Mouse (Mus musculus) CD8-positive naive resting alpha-beta T cell, adult 2 months (primary cell): ENCODE data around the gene Arl6ip5.
"Not testable (repeated sequence)": the region's sequence is repeated elsewhere in the genome, so short reads cannot be mapped to it uniquely, and the experiment has no call there.

ENCODE experiments used
- DNase-seq, 2 experiments: peaks; one replicate each; pipeline ENCODE4 v3.0.0; 2022; ENCODE audit warnings: low read depth in 2 of 2, low spot score in 2 of 2

The Arl6ip5 gene

DNA sequence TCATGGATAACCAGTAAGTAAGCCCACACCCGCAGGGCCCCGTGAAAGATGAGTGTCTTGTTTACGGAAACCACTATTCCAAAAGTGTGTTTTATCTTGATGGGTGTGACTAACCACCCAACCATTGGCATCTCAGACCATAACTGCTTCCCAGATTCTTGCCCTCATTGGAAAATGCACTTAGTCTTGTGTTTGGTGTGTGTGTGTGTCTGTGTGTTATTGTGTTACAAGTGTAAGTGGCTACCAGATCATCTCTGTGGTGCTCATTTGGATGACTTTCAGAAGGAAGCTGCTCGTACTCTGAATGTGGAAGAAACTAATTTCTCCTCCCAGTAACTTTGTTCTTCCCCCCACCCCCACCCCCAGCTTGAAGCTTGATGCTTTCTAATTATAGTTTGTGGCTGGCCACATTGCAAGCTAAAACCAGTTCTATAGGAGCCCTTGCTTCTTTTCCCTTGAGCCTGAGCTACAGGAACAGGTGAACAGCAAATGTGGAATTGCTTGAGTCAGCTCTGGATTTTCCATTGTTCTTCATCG, 12.5 kb downstream of the Arl6ip5 start:
- no peak for DNase-seq

DNA sequence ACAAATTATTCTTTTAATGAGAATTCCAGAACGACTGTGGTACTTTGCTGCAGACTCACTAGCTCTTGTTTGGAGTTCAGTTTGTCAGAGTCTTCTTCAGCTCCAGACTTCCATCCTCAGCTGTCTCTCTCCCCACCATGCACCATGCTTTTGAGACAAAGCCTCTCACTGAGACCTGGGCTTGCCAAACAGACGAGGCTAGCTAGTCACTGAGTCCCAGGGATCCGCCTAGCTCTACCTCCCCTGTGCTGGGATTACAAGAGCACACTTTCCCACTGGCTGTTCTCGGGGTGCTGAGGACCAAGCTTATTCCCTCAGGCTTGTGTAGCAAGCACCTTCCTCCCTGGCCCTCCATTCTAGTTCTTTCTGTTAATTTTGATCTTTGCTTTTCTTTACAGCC, 13.1 kb downstream of the Arl6ip5 start:
- no peak for DNase-seq

DNA sequence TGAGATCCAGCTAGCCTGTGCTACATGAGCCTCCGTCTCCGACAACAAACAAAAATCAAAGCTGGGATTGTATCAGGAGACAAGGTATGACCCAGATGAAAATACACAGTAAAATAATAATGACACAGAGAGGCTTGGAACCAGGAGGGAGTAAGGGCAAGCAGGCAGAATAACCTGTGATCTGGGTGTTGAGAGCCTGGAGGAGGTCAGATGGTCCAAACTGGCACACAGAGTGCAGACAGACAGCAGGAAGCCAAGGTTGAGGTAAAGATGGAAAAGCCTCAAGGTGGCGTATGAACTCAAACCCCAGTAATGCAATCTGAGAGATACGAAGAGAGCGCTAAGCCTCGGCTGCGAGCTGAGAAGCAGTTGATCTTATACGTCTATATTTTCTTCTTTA, 14.0 kb downstream of the Arl6ip5 start:
- no peak for DNase-seq

DNA sequence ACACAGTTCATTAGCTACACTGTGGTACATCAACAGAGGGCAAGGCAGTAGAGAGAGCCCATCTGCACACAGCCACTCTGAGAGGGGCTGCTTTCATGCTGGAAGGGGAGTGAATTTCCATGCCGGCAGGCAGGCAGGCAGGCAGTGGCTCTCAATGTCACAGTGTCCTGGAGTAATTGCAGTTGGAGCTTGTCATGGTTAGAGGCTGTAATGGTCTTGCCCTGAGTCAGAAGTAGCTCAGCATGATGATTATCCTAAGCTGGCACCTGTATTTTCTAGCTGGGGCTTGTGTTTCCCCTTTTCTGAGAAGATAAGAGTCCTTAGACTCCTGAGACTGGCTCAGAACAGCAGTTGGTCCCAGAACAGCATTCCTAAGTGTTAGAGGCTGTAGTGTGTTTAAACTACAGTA, 15.6 kb downstream of the Arl6ip5 start:
- DNase-seq = no peak

DNA sequence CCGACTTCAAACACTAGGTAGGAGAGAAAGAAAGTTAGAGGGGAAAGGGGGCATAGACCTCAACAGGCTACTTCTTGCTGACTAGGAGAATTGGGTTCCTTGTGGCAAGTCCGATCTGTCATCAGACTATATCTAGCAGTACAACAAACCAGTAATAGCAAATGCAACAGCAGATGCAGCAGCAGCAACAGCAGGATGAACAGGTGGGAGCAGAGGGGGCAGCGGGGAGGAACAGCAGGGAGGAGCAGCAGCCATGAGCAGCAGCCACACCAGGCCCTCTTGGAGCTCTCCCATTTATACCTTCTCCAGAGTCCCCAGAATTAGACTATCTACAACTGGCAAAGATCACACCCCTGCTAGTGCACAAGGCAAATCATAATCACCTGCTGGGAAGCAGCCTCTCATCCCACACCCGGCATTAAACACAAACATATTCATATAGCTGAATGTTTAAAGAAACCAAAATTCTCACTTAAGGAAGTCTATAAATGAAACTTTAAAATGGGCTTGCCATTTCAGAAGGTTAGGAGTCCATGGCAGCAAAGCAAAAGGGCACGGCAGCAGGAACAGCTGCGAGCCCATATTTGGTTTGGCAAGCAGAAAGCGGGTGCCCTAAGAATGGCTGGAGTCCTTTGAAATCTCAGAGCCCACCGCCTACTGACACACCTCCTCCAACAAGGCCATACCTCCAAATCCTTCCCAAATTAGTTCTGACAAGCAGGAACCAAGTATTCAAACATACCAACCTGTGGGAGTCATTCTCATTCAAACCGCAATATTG, 16.8 kb downstream of the Arl6ip5 start:
- DNase-seq = no peak

DNA sequence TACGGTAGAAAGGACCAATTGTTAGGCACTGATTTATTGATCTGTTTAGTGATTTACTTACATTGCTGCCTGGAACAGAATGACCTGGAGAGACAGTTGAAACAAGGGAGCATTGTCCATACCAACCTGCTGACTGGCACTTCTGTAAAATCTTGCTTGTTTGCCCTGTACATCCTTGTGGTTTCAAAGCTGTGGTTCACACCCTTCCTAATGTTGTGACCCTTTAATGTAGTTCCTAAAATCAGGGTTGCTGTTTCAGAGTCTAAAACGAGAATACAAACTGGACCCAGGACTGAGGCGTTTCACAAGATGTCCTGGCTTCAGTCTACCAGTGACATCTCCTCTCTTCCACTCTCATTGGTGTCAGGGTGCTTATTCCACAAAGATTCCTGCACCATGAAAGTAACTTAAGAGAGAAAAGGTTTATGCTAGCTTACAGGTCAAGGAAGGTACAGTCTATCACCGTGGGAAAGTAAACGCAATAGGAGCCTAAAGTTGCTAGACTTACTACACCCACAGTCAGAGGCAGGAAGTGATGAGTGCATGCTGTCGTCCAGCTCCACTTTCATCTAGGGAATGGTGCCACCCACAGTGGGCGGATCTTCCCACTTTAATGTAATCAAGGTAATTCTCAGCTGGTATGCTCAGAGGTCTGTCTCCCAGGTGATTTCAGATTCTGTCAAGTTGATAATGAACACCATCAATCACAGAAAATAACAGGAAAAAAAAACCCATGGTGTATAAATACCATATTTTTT, 24.6 kb downstream of the Arl6ip5 start:
- DNase-seq = no peak

DNA sequence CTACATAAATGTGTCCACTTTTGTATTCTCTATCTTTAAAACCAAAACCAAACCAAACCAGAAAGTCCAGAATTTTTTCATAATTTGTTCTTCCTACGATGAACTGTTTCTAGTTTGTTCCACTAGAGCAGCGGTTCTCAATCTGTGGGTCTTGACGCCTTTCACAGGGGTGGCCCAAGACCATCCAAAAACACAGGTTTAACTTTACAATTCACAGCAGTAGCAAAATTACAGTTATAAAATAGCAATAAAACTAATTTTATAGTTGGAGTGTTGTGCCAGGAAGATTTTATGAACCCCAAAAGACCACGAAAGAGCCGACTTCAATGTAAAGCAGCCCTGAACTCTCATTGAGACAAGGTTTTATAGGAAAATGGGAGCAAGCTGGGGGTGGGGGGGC, 25.6 kb downstream of the Arl6ip5 start:
- no peak for DNase-seq

DNA sequence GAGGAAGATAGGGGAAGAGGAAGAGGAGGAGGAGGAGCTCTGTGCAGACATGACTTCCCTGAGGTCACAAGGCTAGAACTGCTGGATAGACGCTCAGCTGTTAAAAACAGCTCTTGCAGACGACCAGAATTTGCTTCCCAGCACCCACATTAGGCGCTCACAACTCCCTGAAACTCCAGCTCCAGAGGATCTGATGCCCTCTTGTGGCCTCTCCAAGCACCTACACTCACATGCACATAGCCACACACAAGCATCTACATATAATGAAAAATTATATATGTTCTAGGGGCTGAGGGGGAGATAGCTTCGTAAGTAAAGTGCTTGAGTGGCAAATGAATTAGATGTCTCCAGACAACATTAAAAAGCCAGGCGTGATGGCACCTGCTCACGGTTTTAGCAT, 28.9 kb downstream of the Arl6ip5 start:
- no peak for DNase-seq

DNA sequence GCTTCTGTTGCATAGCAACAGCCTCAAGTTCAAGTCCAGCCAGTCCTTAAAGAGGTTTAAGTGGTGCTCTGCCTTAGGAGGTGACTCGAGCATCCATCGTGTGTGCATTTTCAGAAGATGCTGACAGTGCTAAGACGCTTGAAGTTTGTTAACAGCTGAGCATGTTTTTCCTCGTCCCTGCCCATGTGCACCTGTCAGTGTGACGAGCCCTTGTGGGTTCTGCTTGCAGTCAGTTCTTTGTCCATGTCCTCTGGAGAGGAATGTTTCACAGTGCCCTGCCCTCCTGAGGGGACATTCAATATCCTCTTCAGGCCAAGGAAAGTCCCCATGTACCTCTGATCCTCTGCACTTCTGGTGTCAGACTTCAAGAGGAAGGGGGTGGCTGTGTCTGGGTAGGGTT, 29.6 kb downstream of the Arl6ip5 start:
- no peak for DNase-seq

DNA sequence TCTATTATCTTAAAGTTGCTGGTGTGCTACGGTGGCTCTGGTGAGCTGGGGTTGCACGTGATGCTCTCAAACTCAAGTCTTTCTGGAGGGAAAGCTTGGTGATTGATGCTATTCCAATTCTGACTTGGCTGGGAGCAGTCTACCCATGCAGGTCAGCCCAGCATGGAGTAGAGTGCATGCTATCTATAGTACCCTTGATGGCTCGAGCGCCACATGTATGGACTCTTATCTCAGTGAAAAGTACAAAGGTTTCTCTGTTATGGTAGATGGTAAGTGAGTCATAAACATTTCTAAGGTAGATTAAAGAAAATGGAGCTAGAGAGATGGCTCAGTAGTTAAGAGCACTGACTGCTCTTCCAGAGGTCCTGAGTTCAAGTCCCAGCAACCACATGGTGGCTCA, 32.0 kb downstream of the Arl6ip5 start:
- no peak for DNase-seq

DNA sequence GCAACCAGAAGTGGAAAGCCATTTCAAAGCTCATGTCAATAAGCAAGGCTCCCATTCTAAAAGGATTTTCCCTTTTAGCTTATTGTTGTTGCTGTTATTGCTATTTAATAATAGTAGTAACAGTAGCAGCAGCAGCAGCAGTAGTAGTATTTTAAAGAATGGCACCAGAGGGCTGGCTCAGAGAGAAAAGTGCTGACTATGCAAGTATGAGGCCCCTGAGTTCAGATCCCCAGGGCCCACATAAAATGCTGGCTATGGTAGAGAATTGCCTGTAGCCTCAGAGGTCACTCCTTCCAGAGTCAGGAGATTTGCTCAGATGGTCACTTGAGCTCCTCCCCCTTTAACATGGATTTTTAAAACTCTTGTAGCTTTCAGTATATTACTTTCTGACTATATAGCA, 34.7 kb downstream of the Arl6ip5 start:
- no peak for DNase-seq

DNA sequence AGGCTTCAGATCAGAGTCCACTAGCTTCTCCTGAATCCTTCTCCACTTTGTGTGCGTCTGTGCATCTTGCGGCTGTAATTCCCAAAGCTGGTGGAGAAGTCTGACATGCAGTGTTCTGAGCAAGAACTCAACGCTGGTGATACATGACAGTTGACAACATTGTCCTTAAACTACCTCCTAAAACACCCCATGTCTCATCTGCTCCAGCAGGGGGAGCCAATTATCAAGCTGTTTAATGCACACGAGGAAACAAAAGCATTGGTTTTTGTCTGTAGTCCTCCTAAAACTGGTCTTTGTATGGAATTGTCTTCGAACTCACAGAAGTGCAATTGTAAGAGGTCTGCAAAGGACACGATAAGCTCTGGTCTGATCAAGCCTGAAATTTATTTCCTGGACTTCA, 40.5 kb downstream of the Arl6ip5 start:
- DNase-seq = peak; percentile 47 to 61

DNA sequence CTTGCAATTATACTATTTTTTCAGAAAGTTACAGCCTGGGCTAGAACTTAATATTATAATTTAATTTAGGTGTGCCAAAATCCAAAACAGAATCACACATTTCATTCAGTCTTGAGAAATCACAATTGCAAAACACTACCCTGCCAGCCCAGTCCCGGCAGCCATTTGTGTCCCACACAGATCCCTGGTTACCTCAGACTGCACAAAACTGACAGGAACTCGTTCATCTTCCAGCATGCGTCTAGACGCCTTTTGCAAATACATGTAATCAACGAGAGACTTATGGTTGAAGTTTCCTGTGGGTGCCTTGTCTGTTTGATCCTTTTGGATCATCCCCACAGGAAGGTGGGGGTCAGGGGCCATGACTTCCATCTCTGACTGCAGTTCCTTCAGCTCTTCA, 41.6 kb downstream of the Arl6ip5 start:
- no peak for DNase-seq

DNA sequence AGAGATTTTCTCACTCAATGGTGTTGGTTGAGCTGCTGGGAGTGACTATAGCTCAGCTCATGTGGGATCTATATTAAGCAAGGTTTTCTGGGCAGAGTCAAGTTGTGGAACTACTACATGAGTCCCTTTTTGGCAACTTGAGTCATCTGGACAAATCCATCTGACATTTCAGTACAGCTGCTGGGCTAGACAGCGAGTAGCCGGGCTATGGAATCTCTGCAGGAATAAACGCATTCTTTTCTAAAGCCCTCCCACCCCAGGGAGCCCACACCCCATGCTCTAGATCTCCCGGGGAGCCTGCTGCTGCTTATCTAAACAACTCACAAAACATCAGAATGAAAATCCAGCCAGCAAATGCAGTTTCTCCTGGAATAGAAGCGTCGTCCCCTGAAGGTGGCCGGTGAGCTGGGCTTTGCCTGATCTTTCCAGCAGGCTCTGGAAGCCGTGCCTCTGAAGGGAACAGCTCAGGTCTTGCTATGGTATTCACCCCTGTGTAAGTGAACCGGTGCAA, 42.3 kb downstream of the Arl6ip5 start, which contains the start of gene Lmod3:
Gene Lmod3 (minus strand): TSS at position 49 of the 511 bp plus-strand sequence.
- no peak for DNase-seq

DNA sequence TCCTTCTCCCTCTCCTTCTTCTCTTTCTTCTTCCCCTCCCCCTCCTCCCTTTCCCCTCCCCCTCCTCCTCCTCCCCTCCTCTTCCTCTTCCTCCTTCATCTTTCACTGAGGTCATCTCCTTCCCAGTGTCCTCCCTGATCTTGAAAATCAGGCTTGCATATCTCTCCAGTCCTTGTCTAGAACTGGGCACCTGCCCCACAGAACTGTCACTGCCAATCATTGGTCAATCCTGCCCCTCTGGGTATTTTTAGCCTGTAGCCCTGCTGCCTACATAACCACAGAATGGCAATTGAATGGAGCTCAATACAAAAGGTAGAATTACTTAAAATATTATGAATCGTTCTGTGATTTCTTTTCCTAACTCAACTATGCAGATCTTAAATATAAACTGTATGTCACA, 48.0 kb downstream of the Arl6ip5 start:
- no peak for DNase-seq

DNA sequence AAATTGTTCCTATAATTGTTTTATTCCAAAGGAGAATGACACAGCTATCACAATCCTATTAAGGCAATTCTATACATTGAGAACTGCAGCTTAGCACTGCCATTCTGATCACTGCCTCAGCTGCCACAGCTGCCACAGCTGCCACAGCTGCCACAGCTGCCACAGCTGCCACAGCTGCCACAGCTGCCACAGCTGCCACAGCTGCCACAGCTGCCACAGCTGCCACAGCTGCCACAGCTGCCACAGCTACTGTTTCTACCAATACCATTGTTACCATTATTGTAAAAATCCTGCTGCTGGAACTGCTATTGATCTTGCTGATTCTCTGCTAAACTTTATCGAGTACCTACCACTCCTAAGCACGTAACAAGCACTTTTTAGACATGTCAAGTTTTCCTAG, 49.4 kb downstream of the Arl6ip5 start:
- not testable (repeated sequence) for DNase-seq

DNA sequence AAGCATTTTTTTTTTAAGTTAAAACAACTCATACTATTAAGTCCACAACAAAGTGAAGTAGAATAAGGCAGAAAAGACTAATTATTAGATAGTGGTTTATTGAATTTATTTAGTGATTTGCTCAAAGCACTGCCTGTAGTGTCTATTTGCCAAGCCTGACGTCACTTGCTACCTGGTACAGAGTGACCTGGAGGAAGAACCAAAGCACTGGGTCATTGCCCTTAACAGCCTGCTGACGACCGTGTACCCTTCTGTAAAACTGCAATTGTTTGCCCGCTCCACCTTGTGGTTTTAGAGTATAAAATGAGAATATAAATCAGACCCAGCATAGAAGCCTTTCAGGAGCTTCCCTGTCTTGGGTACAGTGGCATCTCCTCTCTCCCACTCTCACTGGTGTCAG, 51.7 kb downstream of the Arl6ip5 start:
- no peak for DNase-seq

DNA sequence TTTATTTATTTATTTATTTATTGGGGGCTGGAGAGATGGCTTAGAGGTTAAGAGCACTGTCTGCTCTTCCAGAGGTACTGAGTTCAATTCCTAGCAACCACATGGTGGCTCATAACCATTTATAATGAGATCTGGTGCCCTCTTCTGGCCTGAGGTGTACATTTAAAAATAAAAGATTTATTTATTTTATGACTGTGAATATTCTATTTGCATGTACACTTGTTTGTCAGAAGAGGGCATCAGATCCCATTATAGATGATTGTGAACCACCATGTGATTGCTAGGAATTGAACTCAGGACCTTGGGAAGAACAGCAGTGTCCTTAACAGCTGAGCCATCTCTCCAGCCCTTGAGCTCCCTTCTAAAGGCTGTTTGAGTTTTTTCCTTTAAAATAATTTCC, 53.3 kb downstream of the Arl6ip5 start:
- not testable (repeated sequence) for DNase-seq

DNA sequence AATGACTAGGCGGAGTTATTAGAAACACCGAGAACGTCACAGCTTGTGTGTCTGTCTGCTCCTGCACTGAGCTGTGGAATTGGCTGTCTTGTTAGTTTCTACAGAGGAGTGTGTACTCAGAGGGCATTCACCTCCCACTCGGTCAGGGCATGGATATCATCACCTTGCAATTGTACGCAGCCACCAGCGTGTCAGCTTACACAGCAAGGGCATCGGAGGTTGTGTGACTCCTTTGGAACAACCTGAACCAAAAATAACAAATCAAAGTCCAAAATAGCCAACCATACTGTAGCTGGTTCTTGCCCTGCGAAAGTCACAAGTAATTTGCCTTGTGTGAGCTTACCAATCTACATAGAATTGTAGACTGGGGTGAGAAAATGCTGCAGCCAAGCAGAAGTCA, 54.8 kb downstream of the Arl6ip5 start:
- no peak for DNase-seq

DNA sequence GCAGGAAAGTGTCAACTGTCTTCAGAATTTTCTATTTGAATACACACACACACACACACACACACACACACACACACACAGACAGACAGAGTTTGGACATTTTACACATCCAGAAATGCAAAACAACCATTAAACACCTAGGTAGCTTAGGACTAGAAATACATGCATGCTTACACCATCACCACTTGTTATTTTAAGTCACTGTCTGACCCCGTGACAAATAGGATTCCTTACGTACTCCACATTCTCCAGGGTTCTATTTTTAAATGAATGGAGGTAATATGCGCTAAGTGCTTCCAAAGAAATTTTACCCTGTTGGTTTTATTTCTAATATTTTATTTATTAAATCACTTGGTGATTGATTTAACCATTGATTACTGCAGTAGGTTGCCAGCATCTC, 55.2 kb downstream of the Arl6ip5 start:
- DNase-seq = no peak

DNA sequence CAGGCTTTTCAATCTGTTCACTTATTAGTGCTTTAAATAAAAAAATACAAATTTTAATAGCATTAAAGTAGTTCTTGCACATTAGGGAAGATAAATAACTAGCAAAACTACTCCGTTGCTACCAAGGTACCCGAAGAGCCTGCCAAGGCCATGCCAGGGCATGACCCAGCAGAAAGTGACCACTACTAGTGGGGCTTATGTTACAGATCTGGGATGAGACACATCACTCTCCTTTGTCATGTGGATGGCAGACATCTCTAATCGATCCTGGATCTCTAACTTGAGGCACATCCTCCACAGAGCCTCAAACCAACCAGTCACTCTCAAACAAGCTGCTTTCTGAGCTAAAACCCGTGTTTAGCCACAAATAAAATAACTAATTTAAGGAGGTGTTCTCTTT, 56.2 kb downstream of the Arl6ip5 start:
- DNase-seq = no peak

DNA sequence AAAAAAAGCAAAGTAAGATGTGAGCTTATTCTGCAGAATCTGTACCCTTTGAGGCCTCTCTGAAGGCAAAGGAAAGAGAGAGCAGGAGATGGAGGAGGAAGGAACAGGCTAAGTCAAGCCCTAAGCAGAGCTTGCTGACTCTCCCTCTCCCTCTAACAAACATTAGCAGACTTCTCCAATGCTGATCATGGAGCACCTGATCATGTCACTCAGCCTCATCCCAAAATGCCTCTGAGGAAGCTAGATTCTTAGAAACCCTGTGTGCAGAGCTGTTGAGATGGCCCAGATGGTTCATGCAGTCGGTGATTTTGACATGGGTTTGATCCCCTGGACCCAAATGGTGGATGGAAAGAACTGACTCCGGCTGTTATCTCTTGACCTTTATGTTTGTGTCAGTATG, 56.6 kb downstream of the Arl6ip5 start:
- DNase-seq = no peak
